Mouse (Mus musculus): ENCODE results near the gene Zfp51. TPM values are rescaled to one million over a fixed set of nuclear protein-coding genes. Genes with fewer than 3 reads are reported as not detected.
"Not testable (repeated sequence)": the region's sequence is repeated elsewhere in the genome, so short reads cannot be mapped to it uniquely, and the experiment has no call there.

The Zfp51 gene
- polyA plus RNA-seq, 1 experiment from 2014 or later, result 15.1 TPM

DNA sequence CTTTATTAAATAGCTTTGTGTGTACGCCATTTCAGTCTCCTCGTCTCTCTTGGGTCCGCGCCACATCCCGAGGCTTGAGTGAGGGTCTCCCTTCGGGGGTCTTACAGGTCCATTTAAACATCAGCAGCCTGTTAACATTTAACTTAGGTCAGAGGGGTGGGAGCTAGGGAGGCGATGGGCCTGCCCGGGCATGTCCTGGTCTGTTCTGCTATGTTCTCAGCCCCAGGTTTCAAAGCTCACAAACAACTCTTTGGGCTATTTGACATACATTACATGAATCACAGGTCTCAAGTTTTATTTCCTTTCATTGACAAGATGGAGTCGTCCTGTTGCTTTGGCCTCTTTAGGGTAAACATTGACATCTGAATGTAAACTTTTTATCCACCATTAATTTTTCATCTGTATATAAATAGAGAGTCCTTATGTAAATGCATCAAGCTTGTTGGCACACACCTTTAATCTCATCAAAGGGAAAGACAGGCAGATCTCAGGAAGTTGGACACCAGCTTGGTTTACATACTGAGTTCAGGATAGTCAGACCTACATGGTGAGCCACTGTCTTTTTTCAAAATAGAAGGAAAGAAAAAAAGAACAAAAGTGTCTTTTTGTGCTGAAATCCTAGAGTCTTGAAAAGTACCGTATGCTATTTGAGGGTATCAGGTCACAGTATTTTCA lies 28.1 kb downstream of the Zfp51 start:
- not testable (repeated sequence) for H3K27me3 ChIP-seq (ENCODE audit: poor library complexity, severe bottlenecking)

GRCm38 (mm10) chr17:21488760-21489499 lies 38.8 kb downstream of the Zfp51 start, which contains the start of gene Zfp53:
Gene Zfp53, plus strand, starts transcription at chr17:21488998.
- H3K27ac ChIP-seq, result peak within 1 kb of the TSS; percentile 86
- H3K36me3 ChIP-seq (replicated peaks), result peaks cover 14% of the 10 kb centered on the region
- H3K4me1 ChIP-seq, result peaks cover 17% of the 10 kb centered on the region
- 2% methylated on average over 34 of the region's 34 CpGs for WGBS
- peak within 1 kb of the TSS; percentile 66 for H3K4me3 ChIP-seq
- H3K9me3 ChIP-seq, result no peaks in the 10 kb centered on the region
- DNase-seq (ENCODE audit: extremely low spot score, low spot score), result peak; percentile 83
- H3K27me3 ChIP-seq (ENCODE audit: poor library complexity, severe bottlenecking), result no peaks in the 10 kb centered on the region

More for the DNA sequence above, 28.1 kb downstream of the Zfp51 start:
- H3K4me3 ChIP-seq; H3K27ac ChIP-seq; DNase-seq (ENCODE audit: extremely low spot score, low spot score); H3K36me3 ChIP-seq (replicated peaks); H3K9me3 ChIP-seq; H3K4me1 ChIP-seq: not testable (repeated sequence)
- 85% methylated on average over 10 of the region's 10 CpGs for WGBS

GRCm38 (mm10) chr17:21489500-21490001 lies 39.4 kb downstream of the Zfp51 start:
- no peaks in the 10 kb centered on the region for H3K9me3 ChIP-seq
- peaks cover 17% of the 10 kb centered on the region for H3K4me1 ChIP-seq
- H3K27ac ChIP-seq, result peak overlapping the region; percentile 86
- DNase-seq (ENCODE audit: extremely low spot score, low spot score), result no peak
- H3K4me3 ChIP-seq, result peak overlapping the region; percentile 66
- peaks cover 21% of the 10 kb centered on the region for H3K36me3 ChIP-seq (replicated peaks)
- H3K27me3 ChIP-seq (ENCODE audit: poor library complexity, severe bottlenecking), result no peaks in the 10 kb centered on the region
- WGBS, result 26% methylated on average over 8 of the region's 8 CpGs

DNA sequence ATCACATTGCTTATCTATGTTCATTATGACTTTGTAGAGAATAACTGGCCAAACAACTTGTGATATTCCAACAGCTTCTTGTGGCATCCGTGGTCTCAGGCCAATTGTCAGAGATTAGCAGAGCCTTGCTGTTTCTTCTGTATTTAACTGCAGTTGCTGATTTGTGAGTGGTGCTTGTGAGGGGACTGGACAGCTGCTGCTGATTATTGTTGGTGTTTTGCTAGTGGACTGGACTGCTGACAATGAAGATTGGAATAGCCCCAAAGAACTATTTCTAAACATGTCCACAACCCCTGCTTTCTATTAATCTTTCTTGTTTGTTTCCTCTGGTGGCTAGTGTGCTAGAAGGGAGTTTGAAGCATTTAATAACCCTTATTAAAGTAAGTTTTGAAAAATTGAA lies 51.2 kb downstream of the Zfp51 start:
- no peak overlapping the region for H3K4me3 ChIP-seq
- H3K4me1 ChIP-seq, result no peaks in the 10 kb centered on the region
- WGBS, result 67% methylated on average over 1 of the region's 1 CpGs
- H3K9me3 ChIP-seq, result peaks cover 5% of the 10 kb centered on the region; the same call in 1 of the 2 replicates
- H3K27ac ChIP-seq, result no peak overlapping the region
- no peaks in the 10 kb centered on the region for H3K27me3 ChIP-seq (ENCODE audit: poor library complexity, severe bottlenecking)
- no peak for DNase-seq (ENCODE audit: extremely low spot score, low spot score)
- peaks cover 20% of the 10 kb centered on the region for H3K36me3 ChIP-seq (replicated peaks)

GRCm38 (mm10) chr17:21504524-21504923 lies 54.4 kb downstream of the Zfp51 start:
- no peaks in the 10 kb centered on the region for H3K27me3 ChIP-seq (ENCODE audit: poor library complexity, severe bottlenecking)
- H3K4me3 ChIP-seq, result no peak overlapping the region
- no peak for DNase-seq (ENCODE audit: extremely low spot score, low spot score)
- peaks cover 29% of the 10 kb centered on the region for H3K36me3 ChIP-seq (replicated peaks)
- no peaks in the 10 kb centered on the region for H3K4me1 ChIP-seq
- WGBS, result 96% methylated on average over 1 of the region's 1 CpGs
- H3K27ac ChIP-seq, result no peak overlapping the region
- no peaks in the 10 kb centered on the region for H3K9me3 ChIP-seq

DNA sequence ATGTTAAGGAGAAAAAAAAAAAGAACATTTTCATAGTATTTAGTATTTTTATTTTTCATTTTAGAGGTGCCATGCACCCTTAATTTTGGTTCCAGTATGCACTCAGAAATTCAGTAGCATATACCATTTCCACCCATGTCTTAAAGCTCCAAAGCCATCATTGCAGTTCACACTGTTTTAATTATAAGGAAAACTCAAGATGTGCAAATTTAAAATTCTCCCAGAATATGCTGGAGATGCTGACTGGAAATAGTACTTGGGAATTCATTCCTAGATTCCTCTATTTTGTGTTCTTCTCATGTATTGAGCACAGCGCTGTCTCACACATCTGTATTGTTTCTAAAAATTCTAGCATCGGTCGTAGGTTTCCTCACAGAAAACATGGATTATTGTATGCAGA lies 56.1 kb downstream of the Zfp51 start:
- Histone ChIP-seq H3K4me1 (no peaks in the 10 kb centered on the region), H3K4me3 (no peak overlapping the region), H3K27ac (no peak overlapping the region), H3K9me3 (no peaks in the 10 kb centered on the region), H3K36me3 (replicated peaks) (peaks cover 33% of the 10 kb centered on the region), H3K27me3 (ENCODE audit: poor library complexity, severe bottlenecking) (no peaks in the 10 kb centered on the region)
- over 99% methylated on average over 3 of the region's 3 CpGs for WGBS
- no peak for DNase-seq (ENCODE audit: extremely low spot score, low spot score)

DNA sequence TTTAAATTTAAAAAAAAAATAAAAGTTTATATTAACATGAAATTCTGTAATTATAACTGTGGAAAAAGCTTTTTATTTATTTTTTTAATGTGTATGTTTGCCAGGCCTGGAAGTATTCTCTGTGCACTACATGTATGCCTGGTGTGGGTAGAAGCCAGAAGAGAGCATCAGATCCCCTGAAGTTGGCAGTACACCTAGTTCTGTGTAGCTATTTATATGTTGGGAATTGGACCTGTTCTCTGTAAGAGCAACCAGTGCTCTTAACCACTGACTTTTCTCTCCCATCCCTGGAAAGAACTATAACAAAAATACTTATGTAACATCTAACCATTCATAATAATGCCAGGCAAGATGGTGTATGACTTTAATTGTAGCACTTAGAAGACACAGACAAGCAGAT lies 59.6 kb downstream of the Zfp51 start:
- H3K4me1 ChIP-seq, result no peaks in the 10 kb centered on the region
- peaks cover 34% of the 10 kb centered on the region for H3K36me3 ChIP-seq (replicated peaks)
- no peaks in the 10 kb centered on the region for H3K27me3 ChIP-seq (ENCODE audit: poor library complexity, severe bottlenecking)
- H3K27ac ChIP-seq, result no peak overlapping the region
- H3K4me3 ChIP-seq, result no peak overlapping the region
- no peaks in the 10 kb centered on the region for H3K9me3 ChIP-seq
- no peak for DNase-seq (ENCODE audit: extremely low spot score, low spot score)

Other genes starting within 250 kb of the Zfp51 start
- gene Vmn1r234, start 224.3 kb upstream of the Zfp51 start, polyA plus RNA-seq (2016; fragmentation: Nextera tagmentation; extraction: Ambion mirVana), result not detected in 2 replicates
- gene Vmn1r235, start 194.0 kb upstream of the Zfp51 start, polyA plus RNA-seq (2016; fragmentation: Nextera tagmentation; extraction: Ambion mirVana), result not detected in 2 replicates
- gene Vmn1r236, start 167.4 kb upstream of the Zfp51 start, polyA plus RNA-seq (2016; fragmentation: Nextera tagmentation; extraction: Ambion mirVana), result not detected in 2 replicates
- gene Vmn1r237, start 138.5 kb upstream of the Zfp51 start, polyA plus RNA-seq (2016; fragmentation: Nextera tagmentation; extraction: Ambion mirVana), result not detected in 2 replicates
- gene Zfp677, start 66.6 kb upstream of the Zfp51 start, polyA plus RNA-seq (2016; fragmentation: Nextera tagmentation; extraction: Ambion mirVana), result 1.9 and 3.1 TPM in 2 replicates
- 2.6 and 2.9 TPM in 2 replicates for gene Zfp54, start 27.1 kb upstream of the Zfp51 start, polyA plus RNA-seq (2016; fragmentation: Nextera tagmentation; extraction: Ambion mirVana)
- 9.7 and 11.3 TPM in 2 replicates for gene Zfp53, start 38.6 kb downstream of the Zfp51 start, polyA plus RNA-seq (2016; fragmentation: Nextera tagmentation; extraction: Ambion mirVana)
- 2.0 and 2.1 TPM in 2 replicates for gene Zfp52, start 85.2 kb downstream of the Zfp51 start, polyA plus RNA-seq (2016; fragmentation: Nextera tagmentation; extraction: Ambion mirVana)
- gene Zfp948, start 116.6 kb downstream of the Zfp51 start, polyA plus RNA-seq (2016; fragmentation: Nextera tagmentation; extraction: Ambion mirVana), result 13.9 and 14.5 TPM in 2 replicates
- gene Zfp983, start 200.2 kb downstream of the Zfp51 start, polyA plus RNA-seq (2016; fragmentation: Nextera tagmentation; extraction: Ambion mirVana), result 4.1 and 5.9 TPM in 2 replicates
- gene Gm10226, start 241.5 kb downstream of the Zfp51 start, polyA plus RNA-seq (2016; fragmentation: Nextera tagmentation; extraction: Ambion mirVana), result 7.8 and 9.1 TPM in 2 replicates